Mouse (Mus musculus) intestine, embryonic 14.5 days (tissue): ENCODE results near the gene Fam160a1. TPM values are rescaled to one million over a fixed set of nuclear protein-coding genes. Genes with fewer than 3 reads are reported as not detected.

ENCODE experiments used
- ATAC-seq: fragments of 200-750 bp; cut with Nextera tagmentation; replicated peaks from 2 replicates; pipeline ENCODE4 v1.8.0; 2017; ENCODE audit warnings: low read depth, moderate number of reproducible peaks, moderate TSS enrichment, moderate library complexity; ENCODE audit not compliant: low FRiP score, low TSS enrichment
- DNase-seq: peaks from one replicate; pipeline ENCODE4 v3.0.0-alpha.2; 2018; ENCODE audit warnings: low spot score
- H3K27ac ChIP-seq: fragments of 300-500 bp; sonication (generic); 2 replicates; pipeline ENCODE4 v1.5.1; 2014; ENCODE audit warnings: low read depth, mild to moderate bottlenecking, control low read depth
- H3K27me3 ChIP-seq: fragments of 300-500 bp; sonication (generic); replicated peaks from 2 replicates; pipeline ENCODE4 v1.6.1; 2014; ENCODE audit warnings: low read length, control low read depth; ENCODE audit not compliant: control insufficient read depth, insufficient read depth
- H3K36me3 ChIP-seq: fragments of 300-500 bp; sonication (generic); 2 replicates; pipeline ENCODE4 v1.6.1; 2014; ENCODE audit warnings: low read length, control low read depth; ENCODE audit not compliant: control insufficient read depth, insufficient read depth
- H3K4me1 ChIP-seq: fragments of 300-500 bp; sonication (generic); replicated peaks from 2 replicates; pipeline ENCODE4 v1.6.1; 2014; ENCODE audit warnings: low read length, control low read depth, mixed read lengths; ENCODE audit not compliant: control insufficient read depth, insufficient read depth
- H3K4me2 ChIP-seq: fragments of 300-500 bp; sonication (generic); 2 replicates; pipeline ENCODE4 v1.6.1; 2014; ENCODE audit warnings: low read length
- H3K4me3 ChIP-seq: fragments of 300-500 bp; sonication (generic); 2 replicates; pipeline ENCODE4 v1.5.1; 2014; ENCODE audit warnings: low read depth, low read length, control low read depth, mixed read lengths
- H3K9ac ChIP-seq: fragments of 300-500 bp; sonication (generic); 2 replicates; pipeline ENCODE4 v1.6.1; 2014; ENCODE audit warnings: mild to moderate bottlenecking, low read length
- H3K9me3 ChIP-seq: fragments of 300-500 bp; sonication (generic); 2 replicates; pipeline ENCODE4 v1.6.1; 2016; ENCODE audit warnings: low read length, control low read depth; ENCODE audit not compliant: control insufficient read depth
- WGBS: fragments of 180-500 bp; shearing (Covaris S2); extraction: QIAGEN DNeasy Blood & Tissue Kit; methylation state at CpG from one replicate; pipeline ENCODE4 v1.1.7; 2014; 5-methylcytosine and 5-hydroxymethylcytosine counted together
- polyA plus RNA-seq: library from polyadenylated mRNA; unstranded; fragments of >200 nt; fragmentation: Nextera tagmentation; extraction: Ambion mirVana; gene quantifications from 2 replicates; pipeline ENCODE4 v1.2.1, GENCODE M21; 2014

Gene Fam160a1
- polyA plus RNA-seq, 1 experiment from 2014 or later, result 3.3 TPM

GRCm38 (mm10) chr3:85652727-85653665 is 164.1 kb downstream of the Fam160a1 start:
- Histone ChIP-seq H3K4me2 (no peak overlapping the region), H3K36me3 (no peaks in the 10 kb centered on the region), H3K27me3 (no peaks in the 10 kb centered on the region), H3K4me3 (no peak overlapping the region), H3K9me3 (no peaks in the 10 kb centered on the region), H3K4me1 (no peaks in the 10 kb centered on the region), H3K9ac (no peak overlapping the region), H3K27ac (no peak overlapping the region)
- DNase-seq (no peak), ATAC-seq (no peak)
- WGBS, result 79% methylated on average over 4 of the region's 4 CpGs

DNA sequence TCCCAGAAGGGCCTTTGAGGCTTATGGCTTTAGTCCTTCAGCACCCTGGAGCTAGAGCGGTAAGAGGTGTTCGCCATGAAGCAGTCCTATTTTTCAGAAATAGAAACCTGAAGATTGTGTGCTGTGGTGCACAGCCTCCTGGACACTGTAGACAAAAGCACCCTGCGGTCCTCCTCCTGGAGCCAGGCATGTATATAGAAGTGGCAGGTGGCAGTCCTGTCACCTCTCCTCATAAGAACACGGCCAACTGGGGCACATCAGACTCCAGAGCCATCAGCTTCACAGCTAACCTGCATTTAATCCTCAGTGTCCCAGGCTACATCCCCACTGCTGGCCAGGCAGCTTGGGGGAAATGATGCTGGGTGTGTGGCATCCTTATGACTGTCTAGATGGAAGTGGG is 167.9 kb downstream of the Fam160a1 start:
- H3K27ac ChIP-seq, result no peak overlapping the region
- WGBS, result 95% methylated on average over 4 of the region's 4 CpGs
- no peaks in the 10 kb centered on the region for H3K27me3 ChIP-seq
- no peak overlapping the region for H3K9ac ChIP-seq
- H3K4me3 ChIP-seq, result no peak overlapping the region
- DNase-seq (no peak), ATAC-seq (no peak)
- H3K4me1 ChIP-seq, result no peaks in the 10 kb centered on the region
- no peak overlapping the region for H3K4me2 ChIP-seq
- H3K9me3 ChIP-seq, result no peaks in the 10 kb centered on the region
- H3K36me3 ChIP-seq, result no peaks in the 10 kb centered on the region

- Histone ChIP-seq H3K9ac (no peak overlapping the region), H3K36me3 (no peaks in the 10 kb centered on the region), H3K9me3 (no peaks in the 10 kb centered on the region), H3K4me1 (no peaks in the 10 kb centered on the region), H3K4me2 (no peak overlapping the region), H3K27ac (no peak overlapping the region), H3K27me3 (no peaks in the 10 kb centered on the region), H3K4me3 (no peak overlapping the region)
- DNase-seq (no peak), ATAC-seq (no peak)
- 58% methylated on average over 7 of the region's 7 CpGs for WGBS
Observed at GRCm38 (mm10) chr3:85645517-85646004, 171.5 kb downstream of the Fam160a1 start.

DNA sequence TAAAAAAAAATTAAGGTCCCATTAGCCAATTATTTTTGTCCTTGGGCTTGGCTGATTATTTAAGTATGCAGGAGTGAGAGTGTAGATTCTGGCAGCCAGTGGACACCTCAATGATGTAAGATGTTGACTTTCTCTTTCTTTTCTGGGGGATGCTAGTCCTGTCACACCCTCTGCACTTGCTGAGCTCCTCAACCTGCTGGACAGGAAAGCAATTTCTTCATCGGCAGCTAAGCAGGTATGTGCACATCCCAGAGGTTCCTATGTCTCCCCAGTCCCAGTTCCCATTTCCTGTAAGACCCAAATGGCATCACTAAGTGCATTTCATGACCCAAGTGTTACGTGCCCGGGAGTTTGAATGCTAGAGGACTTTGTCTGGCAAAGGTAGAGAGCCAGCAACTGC is 172.3 kb downstream of the Fam160a1 start:
- no peak for ATAC-seq
- H3K27me3 ChIP-seq, result no peaks in the 10 kb centered on the region
- 88% methylated on average over 3 of the region's 3 CpGs for WGBS
- no peaks in the 10 kb centered on the region for H3K4me1 ChIP-seq
- H3K36me3 ChIP-seq, result no peaks in the 10 kb centered on the region
- no peak overlapping the region for H3K9ac ChIP-seq
- no peak for DNase-seq
- no peak overlapping the region for H3K4me2 ChIP-seq
- no peak overlapping the region for H3K27ac ChIP-seq
- H3K9me3 ChIP-seq, result no peaks in the 10 kb centered on the region
- H3K4me3 ChIP-seq, result no peak overlapping the region

DNA sequence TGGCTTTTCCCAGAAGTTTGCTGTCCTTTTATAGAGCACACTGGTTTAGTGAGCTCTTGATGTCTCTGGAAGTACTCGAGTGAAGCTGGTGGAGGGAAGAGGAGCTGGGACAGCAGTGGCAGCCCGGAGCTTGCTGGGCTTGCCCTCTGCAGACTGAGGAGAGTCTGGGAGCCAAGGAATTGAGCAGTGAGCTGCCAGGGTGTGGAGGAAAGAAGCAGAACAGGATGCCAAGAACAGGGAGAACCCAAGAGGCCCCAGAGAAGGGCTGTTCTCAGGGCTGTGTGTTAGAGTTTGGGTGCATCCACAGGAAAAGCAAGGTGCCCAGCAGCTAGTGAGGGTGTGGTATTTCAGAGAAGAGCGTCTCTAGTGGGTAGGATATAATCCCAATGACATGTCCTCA is 175.3 kb downstream of the Fam160a1 start:
- H3K4me3 ChIP-seq, result no peak overlapping the region
- no peaks in the 10 kb centered on the region for H3K27me3 ChIP-seq
- no peaks in the 10 kb centered on the region for H3K9me3 ChIP-seq
- WGBS, result 89% methylated on average over 3 of the region's 3 CpGs
- no peak for DNase-seq
- no peak overlapping the region for H3K27ac ChIP-seq
- no peak overlapping the region for H3K9ac ChIP-seq
- no peak for ATAC-seq
- H3K4me2 ChIP-seq, result no peak overlapping the region
- 0 out of 2 replicates have a peak, but pooled peaks cover 5% of the 10 kb centered on the region for H3K36me3 ChIP-seq
- no peaks in the 10 kb centered on the region for H3K4me1 ChIP-seq

DNA sequence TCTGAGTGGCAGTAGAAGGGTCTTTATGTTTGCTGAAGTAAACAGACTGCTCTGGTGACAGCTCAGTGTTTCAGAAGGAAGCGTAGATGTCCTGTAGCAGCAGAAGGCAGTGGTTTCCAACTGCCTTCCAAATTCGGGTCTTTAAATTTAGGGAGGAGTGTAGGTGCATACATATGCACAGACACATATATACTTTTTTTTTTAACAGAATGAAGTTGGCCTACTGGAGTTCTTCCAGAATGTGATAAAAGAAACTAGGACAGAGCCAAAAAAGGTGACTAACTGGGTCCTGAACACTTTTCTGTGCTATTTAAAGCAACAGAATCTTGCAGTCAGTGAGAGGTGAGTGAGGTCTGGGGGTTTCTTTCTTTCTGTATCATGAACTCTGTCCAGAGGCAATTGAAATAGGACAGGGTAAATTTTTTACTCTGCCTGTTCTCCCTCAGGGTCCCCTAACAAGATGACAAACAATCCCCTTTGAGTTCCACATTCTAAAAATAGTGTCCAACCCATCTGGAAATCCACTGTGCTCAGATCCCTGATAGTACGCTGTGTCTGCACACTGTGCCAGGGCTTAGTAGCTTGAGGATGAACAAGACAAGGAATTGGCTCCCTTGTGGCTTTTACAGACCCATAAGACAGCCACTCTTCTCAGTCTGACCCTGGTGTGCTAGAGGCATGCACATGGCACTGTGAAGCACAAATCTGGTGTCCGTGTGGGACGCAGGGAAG is 180.2 kb downstream of the Fam160a1 start:
- Histone ChIP-seq H3K9ac (no peak overlapping the region), H3K4me1 (peaks cover 2% of the 10 kb centered on the region; the same call in 1 of the 2 replicates), H3K27me3 (no peaks in the 10 kb centered on the region), H3K36me3 (0 out of 2 replicates have a peak, but pooled peaks cover 5% of the 10 kb centered on the region), H3K4me3 (no peak overlapping the region), H3K9me3 (no peaks in the 10 kb centered on the region), H3K27ac (no peak overlapping the region; the same call in 1 of the 2 replicates), H3K4me2 (no peak overlapping the region)
- WGBS, result 85% methylated on average over 5 of the region's 5 CpGs
- no peak for DNase-seq
- ATAC-seq, result no peak

DNA sequence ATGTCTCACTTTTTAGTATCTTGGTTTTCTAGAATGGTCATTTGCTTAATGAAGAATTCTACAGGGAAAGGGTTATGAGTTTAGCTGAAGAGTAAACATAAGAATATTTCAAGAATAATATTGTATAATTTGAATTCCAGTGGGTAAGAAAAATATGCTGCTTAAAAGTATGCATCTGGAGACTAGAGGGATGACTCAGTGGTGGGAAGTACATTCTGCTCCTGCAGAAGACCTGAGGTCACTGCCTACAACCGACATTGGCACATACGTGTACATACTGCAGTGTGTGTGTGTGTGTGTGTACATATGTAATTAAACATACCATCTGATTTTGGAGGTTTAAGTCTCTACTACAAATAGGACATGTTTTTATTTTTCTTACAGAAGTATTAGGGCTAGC is 181.5 kb downstream of the Fam160a1 start:
- H3K36me3 ChIP-seq, result 0 out of 2 replicates have a peak, but pooled peaks cover 5% of the 10 kb centered on the region
- peaks cover 2% of the 10 kb centered on the region; the same call in 1 of the 2 replicates for H3K4me1 ChIP-seq
- no peak overlapping the region for H3K4me3 ChIP-seq
- no peaks in the 10 kb centered on the region for H3K27me3 ChIP-seq
- H3K4me2 ChIP-seq, result no peak overlapping the region
- no peak overlapping the region for H3K9ac ChIP-seq
- ATAC-seq (no peak), DNase-seq (no peak)
- H3K27ac ChIP-seq, result no peak overlapping the region
- WGBS, result 75% methylated on average over 2 of the region's 2 CpGs
- no peaks in the 10 kb centered on the region for H3K9me3 ChIP-seq

DNA sequence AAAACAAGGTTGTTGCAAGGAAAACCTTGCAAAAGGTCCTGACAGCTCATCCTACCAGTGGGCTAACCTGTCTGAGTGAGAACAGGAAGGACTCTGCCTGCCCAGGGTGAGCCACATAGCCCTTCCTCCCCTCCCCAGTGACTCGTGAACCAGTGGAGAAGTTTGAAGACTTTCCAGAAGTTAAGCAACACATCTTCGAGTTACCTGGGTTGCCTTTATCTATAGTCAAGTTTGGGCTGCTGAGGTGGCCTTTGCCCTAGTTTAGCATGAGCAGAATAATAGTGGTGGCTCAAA is 182.0 kb downstream of the Fam160a1 start:
- Histone ChIP-seq H3K27ac (no peak overlapping the region), H3K9ac (no peak overlapping the region), H3K4me2 (no peak overlapping the region), H3K9me3 (no peaks in the 10 kb centered on the region), H3K27me3 (no peaks in the 10 kb centered on the region), H3K4me1 (peaks cover 2% of the 10 kb centered on the region; the same call in 1 of the 2 replicates), H3K4me3 (no peak overlapping the region), H3K36me3 (0 out of 2 replicates have a peak, but pooled peaks cover 5% of the 10 kb centered on the region)
- WGBS, result 65% methylated on average over 2 of the region's 2 CpGs
- no peak for DNase-seq
- no peak for ATAC-seq
